Mouse (Mus musculus) small intestine, adult 2 months (tissue): ENCODE data around the gene Rab36.

Experiments
- CTCF ChIP-seq: fragments of 200-500 bp; IDR thresholded peaks from 2 replicates; pipeline ENCODE4 v1.5.1; 2012; ENCODE audit warnings: low read depth, mild to moderate bottlenecking, control low read depth, inconsistent platforms, low read length, moderate library complexity, mixed read lengths; ENCODE audit not compliant: insufficient replicate concordance, insufficient read length; ENCODE audit errors: extremely low read depth
- POLR2A ChIP-seq: fragments of 200-500 bp; IDR thresholded peaks from 2 replicates; pipeline ENCODE4 v1.6.1; 2012; ENCODE audit warnings: low read depth, mild to moderate bottlenecking, control low read depth, inconsistent platforms, low read length, moderate library complexity

DNA sequence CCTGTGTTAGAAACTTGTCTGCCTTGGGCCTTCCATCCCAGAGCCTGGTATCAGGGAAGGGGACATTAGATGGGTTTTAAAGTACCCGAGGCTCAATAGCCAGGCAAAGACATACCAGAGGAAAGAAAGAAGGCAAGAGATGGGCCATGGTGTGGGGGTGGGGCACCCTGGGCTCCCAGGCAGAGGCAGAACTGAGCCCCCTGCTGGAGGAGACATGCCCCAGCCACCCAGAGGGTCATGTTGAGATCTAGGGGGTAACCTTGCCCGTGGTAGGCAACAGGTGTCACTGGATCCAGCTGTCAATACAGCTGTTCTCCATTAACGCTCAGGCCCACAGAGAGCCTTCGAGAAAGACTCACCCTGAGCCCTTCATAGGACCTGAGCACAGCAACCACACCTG lies 47.0 kb upstream of the Rab36 start:
- peak; percentile 16; the same call in 1 of the 2 replicates for TF ChIP-seq CTCF
- no peak for TF ChIP-seq POLR2A
